Mouse (Mus musculus) thymus, postnatal 14 days (tissue): Measurements from ENCODE around the gene Tbck.

ENCODE experiments used
- DNase-seq: peaks from one replicate; pipeline ENCODE4 v3.0.0; 2021

The Tbck gene

DNA sequence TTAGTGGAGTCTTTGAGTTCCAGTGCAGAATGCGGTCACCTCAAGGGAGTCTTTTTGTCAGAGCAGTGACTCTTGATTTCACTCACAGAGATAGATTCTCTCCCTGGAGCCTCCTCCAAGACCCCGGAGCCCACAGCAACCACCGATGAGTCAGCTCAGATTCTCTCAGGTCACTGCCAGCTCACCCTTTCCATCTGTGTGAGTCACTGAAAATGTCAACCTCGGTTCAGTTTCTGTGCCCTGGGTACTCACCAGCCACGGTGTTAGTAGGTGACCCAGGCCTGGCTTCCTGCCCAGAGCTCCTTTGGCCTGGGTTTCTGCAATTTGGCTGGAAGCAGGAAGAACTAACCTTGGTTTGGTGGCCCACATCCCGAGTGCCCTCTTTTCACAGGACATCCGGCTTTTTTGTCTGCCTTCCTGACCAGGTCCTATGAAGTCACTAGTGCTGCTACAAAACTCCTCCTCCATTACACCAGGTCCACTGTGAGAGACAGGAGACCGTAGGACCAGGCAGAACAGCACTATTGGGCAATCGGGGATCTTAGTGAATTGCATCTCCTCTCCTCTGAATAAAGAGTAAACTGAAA, 187.5 kb downstream of the Tbck start:
- no peak for DNase-seq

- DNase-seq: no peak
Observed at GRCm38 (mm10) chr3:132873251-132873650, 189.3 kb downstream of the Tbck start.

DNA sequence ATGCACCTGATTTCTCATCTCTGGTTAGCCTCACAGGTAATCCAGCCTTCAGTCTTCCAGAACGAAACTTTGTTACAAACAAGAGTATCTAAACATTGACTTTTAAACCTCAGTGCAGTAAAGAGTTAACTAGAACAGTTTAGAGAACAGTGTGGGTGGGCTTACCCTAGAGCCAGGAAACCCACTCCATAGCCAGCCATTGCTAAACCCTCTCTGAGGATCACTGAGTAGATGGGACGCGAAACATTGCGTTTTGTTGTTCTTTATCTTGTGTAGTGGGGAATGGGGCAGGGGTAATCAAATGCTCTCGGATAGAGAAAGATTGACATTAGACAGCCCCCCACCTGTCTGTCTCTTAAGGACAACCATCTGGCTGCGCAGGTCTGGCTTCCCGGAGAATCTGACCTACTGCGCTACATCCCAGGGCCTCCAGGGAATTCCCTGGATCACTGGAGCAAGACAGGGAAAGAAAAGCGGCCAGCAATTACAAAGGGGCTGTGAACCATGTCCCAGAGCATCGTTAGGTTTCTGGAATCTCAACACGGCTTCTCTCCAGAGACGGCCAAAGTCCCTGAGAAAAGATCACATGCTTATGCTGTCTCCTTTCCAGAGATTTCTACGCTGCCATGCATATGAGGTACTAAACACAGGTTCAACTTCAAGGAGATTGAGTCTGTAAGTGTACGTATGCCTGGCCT, 192.2 kb downstream of the Tbck start:
- no peak for DNase-seq

GRCm38 (mm10) chr3:132876933-132877676, 193.2 kb downstream of the Tbck start:
- no peak for DNase-seq

- DNase-seq: no peak
Observed at GRCm38 (mm10) chr3:132880361-132880760, 196.4 kb downstream of the Tbck start.

DNA sequence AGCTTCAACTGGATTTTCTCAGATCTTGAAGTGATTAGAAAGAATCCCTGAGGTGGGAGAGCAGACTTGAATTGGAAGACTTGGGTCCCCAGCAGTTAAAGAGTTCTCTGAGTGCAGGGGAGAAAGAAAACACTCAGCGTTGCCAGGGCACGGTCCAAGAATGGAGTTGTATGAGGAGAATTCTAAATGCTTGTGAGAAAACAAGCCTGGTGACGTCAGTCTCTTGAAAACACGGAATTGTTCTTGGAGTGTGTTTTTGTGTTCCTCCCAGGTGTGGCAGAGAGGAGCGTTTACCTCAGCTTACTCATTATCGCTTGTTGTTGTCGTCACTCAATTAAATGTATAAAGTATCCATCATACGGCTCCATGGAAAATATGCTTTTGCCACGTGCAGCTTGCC, 196.9 kb downstream of the Tbck start:
- DNase-seq: no peak

- no peak for DNase-seq
Observed at GRCm38 (mm10) chr3:132883256-132883655, 199.3 kb downstream of the Tbck start.

DNA sequence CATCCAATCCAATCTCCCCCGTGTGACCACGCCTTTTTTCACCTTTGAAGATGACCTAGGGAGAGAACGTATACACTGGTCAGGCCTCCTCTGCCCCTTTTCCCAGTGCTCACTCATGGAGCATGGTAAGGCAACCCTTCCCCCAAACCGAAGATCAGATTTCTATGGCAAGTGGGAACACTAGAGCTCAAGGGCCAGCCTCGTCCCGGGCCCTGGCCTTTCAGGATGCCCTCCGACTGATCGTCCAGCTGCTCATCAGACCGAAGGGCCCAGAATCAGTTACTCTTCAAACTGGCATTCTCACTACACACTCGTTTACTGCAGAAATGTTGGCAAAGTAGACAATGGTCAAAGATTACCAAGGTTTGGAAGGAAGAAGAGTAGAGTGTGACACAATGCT, 200.5 kb downstream of the Tbck start:
- DNase-seq: no peak

- DNase-seq: no peak
Observed at GRCm38 (mm10) chr3:132886419-132887050, 202.6 kb downstream of the Tbck start.

GRCm38 (mm10) chr3:132887074-132887848, 203.3 kb downstream of the Tbck start:
- no peak for DNase-seq
